Mouse (Mus musculus) heart, embryonic 14.5 days (tissue): Measurements from ENCODE around the gene Daglb. TPM values are rescaled to one million over a fixed set of nuclear protein-coding genes. Genes with fewer than 3 reads are reported as not detected.
A peak's percentile ranks its signal among the peaks of the same experiment; 100 is the strongest.

Source experiments
- ATAC-seq: fragments of 200-750 bp; cut with Nextera tagmentation; 2 replicates; pipeline ENCODE4 v1.8.0; 2017; ENCODE audit warnings: low read depth, moderate TSS enrichment; ENCODE audit not compliant: insufficient number of reproducible peaks, insufficient read depth, low FRiP score
- H3K27ac ChIP-seq, 2 experiments: fragments of 200-500 bp in 1 of 2; fragments of 300-500 bp in 1 of 2; sonication (generic) in 1 of 2; replicated peaks in 1 of 2; 2 replicates each; pipeline ENCODE4 v1.5.1; 2012 to 2014; ENCODE audit warnings: low read depth in 2 of 2, low read length in 2 of 2, control low read depth in 1 of 2, mild to moderate bottlenecking in 1 of 2, mixed read lengths in 1 of 2; ENCODE audit not compliant: control insufficient read depth in 1 of 2, insufficient read depth in 1 of 2
- H3K27me3 ChIP-seq: fragments of 300-500 bp; sonication (generic); 2 replicates; pipeline ENCODE4 v1.6.1; 2014; ENCODE audit warnings: mild to moderate bottlenecking, low read length, control low read depth; ENCODE audit not compliant: control insufficient read depth, insufficient read depth
- H3K36me3 ChIP-seq: fragments of 300-500 bp; sonication (generic); 2 replicates; pipeline ENCODE4 v1.6.1; 2014; ENCODE audit warnings: mild to moderate bottlenecking, control low read depth, low read length, mixed read lengths; ENCODE audit not compliant: control insufficient read depth, insufficient read depth
- H3K4me1 ChIP-seq, 2 experiments: fragments of 200-500 bp in 1 of 2; fragments of 300-500 bp in 1 of 2; sonication (generic) in 1 of 2; 2 replicates each; pipeline ENCODE4 v1.6.1; 2012 to 2014; ENCODE audit warnings: low read length in 2 of 2, control low read depth in 1 of 2, mixed read lengths in 1 of 2; ENCODE audit not compliant: control insufficient read depth in 2 of 2, insufficient read depth in 2 of 2
- H3K4me2 ChIP-seq: fragments of 300-500 bp; sonication (generic); 2 replicates; pipeline ENCODE4 v1.6.1; 2014; ENCODE audit warnings: mild to moderate bottlenecking, low read length
- H3K4me3 ChIP-seq, 2 experiments: fragments of 200-500 bp in 1 of 2; fragments of 300-500 bp in 1 of 2; sonication (generic) in 1 of 2; 2 replicates each; pipeline ENCODE4 v1.5.1; 2012 to 2014; ENCODE audit warnings: low read length in 2 of 2, mild to moderate bottlenecking in 2 of 2, control low read depth in 1 of 2, low read depth in 1 of 2, moderate library complexity in 1 of 2; ENCODE audit not compliant: control insufficient read depth in 1 of 2, insufficient read depth in 1 of 2
- H3K9ac ChIP-seq: fragments of 300-500 bp; sonication (generic); 2 replicates; pipeline ENCODE4 v1.6.1; 2014; ENCODE audit warnings: mild to moderate bottlenecking, low read length
- H3K9me3 ChIP-seq: fragments of 300-500 bp; sonication (generic); 2 replicates; pipeline ENCODE4 v1.6.1; 2016; ENCODE audit warnings: low read length, control low read depth; ENCODE audit not compliant: control insufficient read depth
- WGBS: fragments of 180-500 bp; shearing (Covaris S2); extraction: QIAGEN DNeasy Blood & Tissue Kit; methylation state at CpG from one replicate; pipeline ENCODE4 v1.1.7; 2014; 5-methylcytosine and 5-hydroxymethylcytosine counted together
- polyA plus RNA-seq: library from polyadenylated mRNA; unstranded; fragments of >200 nt; fragmentation: Nextera tagmentation; extraction: Ambion mirVana; gene quantifications from 2 replicates; pipeline ENCODE4 v1.2.1, GENCODE M21; 2014

The Daglb gene
- polyA plus RNA-seq = 10.8 TPM in 2 replicates

- no peaks in the 10 kb centered on the region for H3K9me3 ChIP-seq
- peak within 1 kb of the TSS; percentile 80 for H3K9ac ChIP-seq
- peak within 1 kb of the TSS; percentile 66 to 74 for H3K4me3 ChIP-seq
- H3K27me3 ChIP-seq = no peaks in the 10 kb centered on the region
- 3% methylated on average over 43 of the region's 43 CpGs for WGBS
- peak; percentile 89 for ATAC-seq
- H3K4me2 ChIP-seq = peak within 1 kb of the TSS; percentile 88
- H3K27ac ChIP-seq = peak within 1 kb of the TSS; percentile 13 to 60
- peaks cover 3 to 13% of the 10 kb centered on the region in 2 experiments; a peak in 2 of 4 replicates for H3K4me1 ChIP-seq
- H3K36me3 ChIP-seq = peaks cover 21% of the 10 kb centered on the region
These were observed at the start of gene Daglb for GRCm38 (mm10) chr5:143464100-143464756. Gene Daglb, plus strand, starts transcription at chr5:143464584.

DNA sequence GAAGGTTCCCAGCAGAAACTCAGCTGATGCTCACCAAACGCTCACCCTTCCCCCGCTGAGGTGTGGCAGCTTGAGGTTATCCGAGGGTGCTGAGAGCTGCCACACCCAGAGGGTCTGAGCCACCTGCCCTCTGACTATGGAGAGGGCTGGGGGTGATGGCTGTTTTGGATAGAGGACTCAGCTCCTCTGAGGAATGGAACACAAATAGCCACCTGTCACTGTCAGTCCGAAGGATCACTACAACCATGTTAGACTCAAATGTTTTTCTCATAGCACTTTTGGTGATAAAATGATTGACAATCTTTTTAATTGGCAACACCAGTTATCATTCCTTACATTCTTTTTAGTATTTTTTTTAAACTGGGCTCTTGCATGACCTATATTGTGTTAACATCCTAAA lies 42.9 kb upstream of the Daglb start:
- Histone ChIP-seq H3K36me3 (peaks cover 68% of the 10 kb centered on the region), H3K27me3 (no peaks in the 10 kb centered on the region), H3K4me1 (no peaks in the 10 kb centered on the region), H3K27ac (no peak overlapping the region), H3K9ac (no peak overlapping the region), H3K9me3 (no peaks in the 10 kb centered on the region), H3K4me2 (no peak overlapping the region), H3K4me3 (no peak overlapping the region)
- no peak for ATAC-seq
- 71% methylated on average over 4 of the region's 4 CpGs for WGBS

DNA sequence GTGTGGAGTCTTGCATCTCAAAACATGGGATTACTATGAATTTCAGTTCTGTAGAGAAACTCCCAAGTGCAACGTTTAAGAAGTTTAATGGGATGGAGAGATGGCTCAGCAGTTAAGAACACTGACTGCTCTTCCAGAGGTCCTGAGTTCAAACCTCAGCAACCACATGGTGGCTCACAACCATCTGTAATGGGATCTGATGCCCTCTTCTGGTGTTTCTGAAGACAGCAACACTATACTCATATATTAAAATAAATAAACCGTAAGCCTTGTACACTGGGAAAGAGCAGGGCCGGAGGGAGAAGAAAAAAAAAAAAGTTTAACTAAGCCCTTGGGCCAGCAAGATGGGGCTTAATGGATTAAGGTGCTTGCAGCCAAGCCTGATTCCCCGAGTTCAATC lies 41.4 kb upstream of the Daglb start:
- no peak for ATAC-seq
- H3K27ac ChIP-seq = no peak overlapping the region
- no peak overlapping the region for H3K9ac ChIP-seq
- H3K4me1 ChIP-seq = no peaks in the 10 kb centered on the region
- no peaks in the 10 kb centered on the region for H3K9me3 ChIP-seq
- peaks cover 53% of the 10 kb centered on the region for H3K36me3 ChIP-seq
- H3K4me3 ChIP-seq = no peak overlapping the region
- no peak overlapping the region for H3K4me2 ChIP-seq
- no peaks in the 10 kb centered on the region for H3K27me3 ChIP-seq
- 86% methylated on average over 4 of the region's 4 CpGs for WGBS

DNA sequence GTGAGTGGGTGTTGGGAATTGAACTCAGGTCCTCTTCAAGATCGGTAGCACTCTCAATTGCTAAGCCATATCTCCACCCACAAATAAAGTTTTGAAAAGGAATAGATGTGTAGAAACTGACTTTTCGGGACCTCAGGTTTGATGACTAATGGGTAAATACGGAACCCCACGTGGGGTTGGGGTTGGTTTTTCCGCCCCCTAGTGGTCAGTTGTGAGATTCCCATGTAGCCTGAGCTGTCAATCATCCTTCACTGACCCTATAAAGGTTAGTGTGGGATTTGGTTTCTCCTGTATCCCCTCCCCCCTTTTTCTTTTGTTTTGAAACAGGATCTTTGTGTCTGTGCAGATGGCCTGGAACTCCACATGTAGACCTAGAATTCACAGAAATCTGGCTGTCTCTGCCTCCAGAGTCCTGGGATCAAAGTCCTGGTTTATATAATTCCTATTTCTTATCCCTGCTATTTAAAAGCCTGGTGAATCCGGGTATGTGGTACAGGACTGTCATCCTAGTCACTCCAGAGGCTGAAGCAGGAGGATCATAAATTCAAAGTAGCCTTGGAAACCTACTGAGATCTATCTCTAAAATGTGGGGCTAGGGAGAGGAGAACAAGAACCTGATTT lies 40.4 kb upstream of the Daglb start:
- Histone ChIP-seq H3K36me3 (peaks cover 43% of the 10 kb centered on the region), H3K9ac (no peak overlapping the region), H3K9me3 (no peaks in the 10 kb centered on the region), H3K27me3 (no peaks in the 10 kb centered on the region), H3K4me1 (no peaks in the 10 kb centered on the region), H3K27ac (no peak overlapping the region), H3K4me3 (no peak overlapping the region), H3K4me2 (no peak overlapping the region)
- 26% methylated on average over 6 of the region's 6 CpGs for WGBS
- peak; percentile 43; the same call in 1 of the 2 replicates for ATAC-seq

GRCm38 (mm10) chr5:143434421-143434820 lies 30.0 kb upstream of the Daglb start:
- H3K4me2 ChIP-seq = no peak overlapping the region
- 2% methylated on average over 4 of the region's 4 CpGs for WGBS
- no peaks in the 10 kb centered on the region for H3K36me3 ChIP-seq
- no peaks in the 10 kb centered on the region; a peak in 1 of 4 replicates for H3K4me1 ChIP-seq
- no peaks in the 10 kb centered on the region for H3K27me3 ChIP-seq
- H3K9ac ChIP-seq = no peak overlapping the region
- no peak for ATAC-seq
- no peak overlapping the region for H3K27ac ChIP-seq
- no peaks in the 10 kb centered on the region for H3K9me3 ChIP-seq
- H3K4me3 ChIP-seq = no peak overlapping the region

DNA sequence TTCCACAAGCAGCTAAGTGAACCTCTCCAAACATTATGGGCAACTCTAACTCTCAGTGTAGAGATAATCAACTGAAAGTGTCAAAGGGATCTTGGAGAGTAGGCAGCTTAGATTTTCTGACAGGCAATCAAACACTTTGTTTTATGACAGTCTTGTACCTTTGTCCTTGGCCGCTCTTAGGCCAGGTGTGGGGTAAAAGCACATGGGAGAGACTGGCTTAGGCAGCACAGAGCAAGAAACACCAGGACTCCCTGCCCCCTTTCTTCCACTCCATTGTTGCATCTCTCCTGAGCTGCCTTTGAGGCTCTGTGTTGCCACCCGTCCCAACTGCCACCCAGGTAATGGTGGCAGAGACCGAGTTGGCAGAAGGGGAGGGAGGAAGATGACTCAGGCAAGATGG lies 23.1 kb upstream of the Daglb start:
- WGBS = 80% methylated on average over 3 of the region's 3 CpGs
- Histone ChIP-seq H3K27me3 (no peaks in the 10 kb centered on the region), H3K27ac (no peak overlapping the region), H3K9me3 (no peaks in the 10 kb centered on the region), H3K36me3 (no peaks in the 10 kb centered on the region), H3K9ac (no peak overlapping the region), H3K4me1 (no peaks in the 10 kb centered on the region), H3K4me2 (no peak overlapping the region), H3K4me3 (no peak overlapping the region)
- ATAC-seq = no peak

DNA sequence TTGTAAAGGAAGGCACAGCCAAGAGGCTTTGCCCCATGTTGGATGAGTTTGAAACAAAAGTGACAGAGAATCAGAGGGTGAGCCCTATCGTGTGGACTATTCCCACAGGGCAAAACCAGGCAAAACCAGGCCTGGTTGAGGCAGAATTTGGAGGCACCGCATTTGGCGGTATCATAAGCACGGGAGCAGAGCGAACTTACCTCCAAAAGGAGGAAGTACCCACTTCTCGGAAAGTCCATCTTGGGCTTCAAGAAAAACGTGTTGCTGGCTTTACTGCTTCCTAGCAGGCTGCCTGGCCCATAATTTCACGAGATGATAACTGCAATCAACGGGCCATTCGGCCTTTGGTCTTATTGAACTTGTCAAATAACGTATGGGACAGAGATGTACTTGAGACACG lies 22.6 kb upstream of the Daglb start:
- H3K4me3 ChIP-seq = no peak overlapping the region
- no peak overlapping the region for H3K4me2 ChIP-seq
- no peak overlapping the region for H3K9ac ChIP-seq
- no peaks in the 10 kb centered on the region for H3K4me1 ChIP-seq
- ATAC-seq = no peak
- no peaks in the 10 kb centered on the region for H3K27me3 ChIP-seq
- no peaks in the 10 kb centered on the region for H3K9me3 ChIP-seq
- no peaks in the 10 kb centered on the region for H3K36me3 ChIP-seq
- H3K27ac ChIP-seq = no peak overlapping the region
- 77% methylated on average over 12 of the region's 12 CpGs for WGBS
